Mouse (Mus musculus): Measurements from ENCODE around the gene Sh3bp1. TPM values are rescaled to one million over a fixed set of nuclear protein-coding genes. Genes with fewer than 3 reads are reported as not detected.
"Not testable (repeated sequence)": the region's sequence is repeated elsewhere in the genome, so short reads cannot be mapped to it uniquely, and the experiment has no call there.

Sh3bp1 gene
- total RNA-seq, 4 experiments from 2014 or later, result 8.5 to 23.0 (median 15.2) TPM

- DNase-seq, result peak; percentile 41
Measured at GRCm38 (mm10) chr15:78877810-78878390, 21.7 kb upstream of the Sh3bp1 start.

DNA sequence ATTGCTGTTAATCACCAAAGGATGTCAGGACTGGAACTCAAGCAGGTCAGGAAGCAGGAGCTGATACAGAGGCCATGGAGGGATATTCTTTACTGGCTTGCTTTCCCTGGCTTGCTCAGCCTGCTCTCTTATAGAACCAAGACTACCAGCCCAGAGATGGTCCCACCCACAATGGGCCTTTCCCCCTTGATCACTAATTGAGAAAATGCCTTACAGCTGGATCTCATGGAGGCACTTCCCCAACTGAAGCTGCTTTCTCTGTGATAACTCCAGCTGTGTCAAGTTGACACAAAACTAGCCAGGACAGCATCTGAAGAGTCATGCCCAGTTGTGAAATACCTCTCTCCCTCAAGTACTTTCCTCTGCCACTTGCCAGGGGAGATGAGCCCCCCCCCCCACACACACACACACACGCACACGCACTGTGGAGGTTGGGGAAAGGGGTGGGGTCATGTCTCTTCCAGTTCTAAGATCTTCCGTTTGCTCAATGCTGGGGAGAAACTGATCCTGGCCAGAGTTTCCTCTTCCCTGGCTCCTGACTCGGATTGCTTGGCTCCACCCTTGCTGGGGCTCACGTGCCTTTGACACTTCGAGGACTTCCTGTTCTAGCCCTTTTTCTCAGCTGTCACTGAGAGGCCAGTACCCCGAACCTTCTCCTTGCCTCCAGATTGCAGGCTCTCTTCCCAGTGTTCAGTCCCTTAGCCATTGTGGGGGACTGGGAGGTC lies 20.6 kb upstream of the Sh3bp1 start:
- DNase-seq, result not testable (repeated sequence)

DNA sequence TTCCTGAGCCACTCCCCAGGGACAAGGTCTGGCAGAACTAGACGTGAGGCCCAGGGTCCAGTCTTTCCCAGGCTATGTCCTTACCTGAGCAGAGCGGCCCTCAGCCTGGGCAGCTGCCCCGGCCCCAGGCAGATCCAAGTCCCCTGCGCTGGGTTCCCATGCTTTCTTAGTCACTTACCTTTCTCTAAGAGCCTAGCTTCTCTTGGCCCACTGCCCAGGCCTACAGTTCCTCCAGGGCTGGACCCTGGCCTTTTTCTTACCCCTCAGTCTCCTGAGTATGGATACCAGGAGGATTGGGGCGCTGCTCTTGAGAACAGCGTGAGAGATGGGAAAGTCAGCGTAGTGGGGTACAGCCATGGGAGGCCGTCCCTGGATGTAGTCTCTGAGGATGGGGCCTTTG lies 19.1 kb upstream of the Sh3bp1 start:
- no peak for DNase-seq

DNA sequence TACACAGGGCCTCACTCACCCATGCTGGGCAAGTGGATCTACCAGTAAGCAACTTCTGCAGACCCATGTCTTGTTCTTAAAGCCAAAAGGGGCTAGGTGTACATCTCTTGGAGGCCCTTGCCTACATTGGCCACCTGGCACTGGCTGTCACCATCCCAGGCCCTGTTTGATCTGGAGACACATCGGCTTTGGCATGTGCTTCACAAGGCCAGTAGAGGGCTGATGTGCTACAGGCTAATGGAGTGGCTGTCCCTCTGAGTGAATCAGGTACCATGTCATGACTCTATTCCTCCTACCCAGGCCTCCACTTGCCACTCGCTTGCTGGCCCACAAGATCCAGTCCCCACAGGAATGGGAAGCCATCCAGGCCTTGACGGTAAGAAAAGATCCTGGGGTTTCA lies 17.7 kb upstream of the Sh3bp1 start:
- no peak for DNase-seq

DNA sequence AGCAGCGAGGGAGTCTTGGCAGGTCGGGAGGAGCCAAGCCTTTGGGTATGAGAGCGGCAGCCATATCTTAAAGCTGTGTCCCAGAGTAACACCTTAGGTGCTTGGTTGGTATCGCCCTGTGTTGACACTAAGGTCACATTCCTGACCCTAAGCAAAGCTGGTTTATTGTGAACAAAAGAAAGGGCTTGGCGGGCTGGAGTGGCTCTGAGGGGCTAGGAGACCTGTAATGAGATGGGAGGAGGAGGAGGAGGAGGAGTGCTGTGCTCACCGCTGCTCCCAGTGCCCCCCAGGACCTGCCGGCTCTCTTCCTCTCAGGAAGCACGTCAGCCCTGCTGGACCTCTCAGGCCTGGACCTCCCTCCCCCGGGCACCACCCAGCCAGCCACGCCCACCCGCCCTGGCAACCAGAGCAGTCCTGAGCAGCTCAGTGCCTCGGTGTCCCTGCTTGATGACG lies 10.1 kb upstream of the Sh3bp1 start:
- DNase-seq, result no peak

- DNase-seq, result no peak
Measured at GRCm38 (mm10) chr15:78892440-78892839, 7.1 kb upstream of the Sh3bp1 start.

GRCm38 (mm10) chr15:78894726-78895125 lies 4.8 kb upstream of the Sh3bp1 start:
- DNase-seq, result no peak

GRCm38 (mm10) chr15:78895741-78896140 lies 3.8 kb upstream of the Sh3bp1 start:
- no peak for DNase-seq

DNA sequence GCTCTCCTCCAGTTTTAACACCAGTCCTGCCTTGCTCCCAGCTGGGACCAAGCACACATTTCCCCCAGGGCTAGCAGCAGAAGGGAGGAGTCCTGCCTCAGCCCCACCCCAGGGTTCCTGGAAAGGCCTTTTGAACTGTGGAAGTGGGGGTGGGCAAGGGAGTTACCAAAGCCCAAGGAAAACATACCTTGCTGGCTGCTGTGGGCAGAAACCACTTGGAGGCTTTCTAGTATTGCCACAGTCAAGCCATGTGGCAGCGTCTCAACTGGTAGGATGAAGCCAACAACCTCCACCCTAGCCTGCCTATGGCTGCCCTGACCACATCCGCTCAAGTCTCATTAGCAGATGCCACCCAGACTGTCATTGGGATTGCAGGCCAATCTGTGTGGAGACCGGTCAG lies 3.4 kb upstream of the Sh3bp1 start:
- no peak for DNase-seq

DNA sequence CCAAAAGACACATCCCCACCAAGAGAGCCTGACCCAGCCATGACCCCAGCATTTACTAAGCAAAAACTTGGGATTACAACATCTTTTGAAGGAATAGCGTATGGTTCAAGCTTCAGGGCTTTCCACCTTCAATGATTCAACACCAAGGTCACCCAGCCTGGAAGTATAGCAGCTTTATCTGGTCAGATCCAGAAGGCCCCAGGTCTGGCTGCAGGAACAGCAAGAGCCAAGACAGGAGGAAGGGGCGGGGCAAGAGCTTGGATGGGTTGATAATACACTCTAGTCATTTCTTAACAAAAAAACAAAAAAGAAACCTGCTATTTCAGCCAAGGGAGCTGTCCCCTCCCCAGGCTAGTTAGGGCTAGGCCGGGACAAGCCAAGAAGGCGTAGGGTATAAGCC lies 2.1 kb upstream of the Sh3bp1 start:
- DNase-seq, result no peak

DNA sequence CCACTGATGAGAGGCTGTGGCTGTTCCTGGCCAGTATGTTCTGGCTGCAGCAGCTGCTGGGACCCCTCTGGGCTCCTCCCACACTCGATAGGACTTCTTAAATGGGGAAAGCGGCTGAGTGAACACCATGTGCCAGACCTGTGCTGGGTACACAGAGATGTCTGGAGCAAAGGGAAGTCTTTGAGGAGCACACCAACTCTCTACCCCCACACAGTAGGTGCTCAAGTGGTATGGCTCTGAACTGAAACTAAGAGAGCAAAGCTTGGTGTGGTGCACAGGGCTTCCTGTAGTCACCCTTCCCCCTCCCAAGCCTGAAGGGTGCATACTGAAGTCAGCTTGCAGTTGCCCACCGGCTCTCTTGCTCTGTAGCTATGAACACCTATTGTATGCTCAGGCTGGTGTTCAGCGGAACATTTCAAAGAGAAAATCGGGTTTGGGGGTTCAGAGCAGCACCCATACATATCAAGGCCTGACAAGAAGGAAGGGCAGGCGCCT lies 1.0 kb upstream of the Sh3bp1 start:
- no peak for DNase-seq

DNA sequence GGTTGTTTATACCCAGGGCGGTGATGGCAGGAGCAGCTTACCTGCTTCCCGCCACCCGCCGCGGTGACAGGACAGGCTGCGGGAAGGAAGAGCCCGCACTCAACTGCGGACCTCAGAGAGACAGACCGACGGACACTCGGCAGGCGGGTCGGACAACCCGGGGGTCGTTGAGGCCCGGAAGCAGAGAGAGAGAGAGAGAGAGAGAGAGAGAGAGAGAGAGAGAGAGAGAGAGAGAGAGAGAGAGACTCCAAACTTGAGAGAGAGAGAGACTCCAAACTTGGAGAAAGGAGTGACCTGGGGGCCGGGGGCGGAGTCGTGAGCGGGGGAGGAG lies 194 bp upstream of the Sh3bp1 start, which contains the start of gene Gm49510:
Gene Gm49510 (plus strand): TSS at position 259 of the 331 bp plus-strand sequence.
- no peak for DNase-seq

GRCm38 (mm10) chr15:78900585-78901421 lies 1.2 kb downstream of the Sh3bp1 start:
- no peak for DNase-seq

DNA sequence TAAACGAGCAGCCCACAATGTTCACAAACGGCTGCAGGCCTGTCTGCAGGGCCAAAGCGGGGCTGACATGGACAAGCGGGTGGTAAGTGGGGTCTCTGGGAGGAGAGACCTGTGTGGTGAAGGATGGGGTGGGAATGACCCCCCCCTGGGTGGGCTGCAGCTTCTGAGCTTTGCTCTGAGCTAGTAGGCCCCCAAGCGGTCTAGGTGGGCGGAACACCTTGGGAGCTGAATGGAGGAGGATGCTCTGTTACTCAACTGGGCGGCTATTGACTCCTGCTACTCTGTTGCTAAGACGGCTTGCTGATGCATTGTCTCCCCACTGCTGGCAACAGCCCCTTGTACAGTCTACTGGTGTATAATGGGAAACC lies 1.8 kb downstream of the Sh3bp1 start:
- DNase-seq, result no peak

GRCm38 (mm10) chr15:78903243-78903642 lies 3.7 kb downstream of the Sh3bp1 start:
- DNase-seq, result peak; percentile 58

DNA sequence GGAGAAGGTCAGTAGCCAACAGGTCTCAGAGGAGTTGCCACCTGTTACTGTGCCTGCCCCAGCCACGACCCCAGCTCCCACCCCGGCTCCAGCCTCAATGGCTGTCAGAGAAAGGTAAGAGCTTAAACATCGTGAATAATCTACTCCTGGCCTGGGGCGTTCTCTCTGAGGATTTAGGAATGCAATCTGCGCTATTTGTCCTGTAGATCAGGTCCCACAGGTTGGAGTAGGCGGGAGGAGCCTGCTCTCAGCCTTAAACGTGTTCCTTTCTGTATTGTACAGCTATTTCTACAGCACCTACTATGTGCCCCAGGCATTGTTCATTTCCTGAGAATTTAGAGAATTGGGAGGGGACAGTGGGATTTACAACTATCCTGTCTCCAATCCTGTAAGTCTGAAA lies 8.8 kb downstream of the Sh3bp1 start:
- DNase-seq, result no peak

GRCm38 (mm10) chr15:78908982-78909381 lies 9.4 kb downstream of the Sh3bp1 start:
- no peak for DNase-seq

GRCm38 (mm10) chr15:78912040-78912439 lies 12.5 kb downstream of the Sh3bp1 start:
- DNase-seq, result no peak

DNA sequence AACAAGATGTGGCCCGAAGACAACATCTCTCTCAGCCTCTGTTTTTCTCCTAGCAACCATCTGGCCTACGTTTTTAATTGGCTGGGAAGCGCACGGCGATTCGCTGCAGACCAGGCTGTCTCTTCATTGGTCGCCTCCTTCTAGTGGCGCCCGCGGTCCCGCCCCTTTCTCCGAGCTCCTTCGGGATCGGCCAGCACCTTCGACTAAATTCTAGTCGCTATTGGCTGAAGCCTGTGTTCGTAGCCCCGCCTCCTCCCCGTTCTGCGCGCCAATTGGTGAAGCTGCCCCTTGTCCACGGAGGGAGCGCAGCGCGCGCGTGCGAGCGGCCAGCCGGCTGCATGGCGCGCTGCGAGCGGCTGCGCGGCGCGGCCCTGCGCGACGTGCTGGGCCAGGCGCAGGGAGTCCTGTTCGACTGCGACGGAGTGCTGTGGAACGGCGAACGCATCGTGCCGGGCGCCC lies 14.1 kb downstream of the Sh3bp1 start, which contains the start of gene Pdxp:
Gene Pdxp (plus strand): TSS at position 288 of the 459 bp plus-strand sequence.
- peak; percentile 91 for DNase-seq

DNA sequence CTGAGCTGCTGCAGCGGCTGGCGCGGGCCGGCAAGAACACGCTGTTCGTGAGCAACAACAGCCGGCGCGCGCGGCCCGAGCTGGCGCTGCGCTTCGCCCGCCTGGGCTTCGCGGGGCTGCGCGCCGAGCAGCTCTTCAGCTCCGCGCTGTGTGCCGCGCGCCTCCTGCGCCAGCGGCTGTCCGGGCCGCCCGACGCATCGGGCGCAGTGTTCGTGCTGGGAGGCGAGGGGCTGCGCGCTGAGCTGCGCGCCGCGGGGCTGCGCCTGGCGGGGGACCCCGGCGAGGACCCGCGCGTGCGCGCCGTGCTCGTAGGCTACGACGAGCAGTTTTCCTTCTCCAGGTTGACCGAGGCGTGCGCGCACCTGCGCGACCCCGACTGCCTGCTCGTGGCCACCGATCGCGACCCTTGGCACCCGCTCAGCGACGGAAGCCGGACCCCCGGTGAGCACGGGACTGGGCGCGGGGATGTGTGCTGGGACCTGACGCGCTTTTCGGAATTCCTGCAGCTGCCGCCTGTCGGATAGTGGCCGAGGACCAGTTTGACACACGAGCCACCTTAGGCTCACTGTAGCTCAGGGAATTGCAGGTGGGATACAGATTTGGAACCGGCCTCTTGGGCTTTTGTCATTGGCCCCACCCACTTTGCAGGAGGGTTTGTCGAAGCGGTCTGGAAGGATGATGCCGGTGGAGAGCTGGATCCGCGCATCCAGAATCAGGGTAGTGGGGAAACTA lies 14.7 kb downstream of the Sh3bp1 start:
- DNase-seq, result no peak

DNA sequence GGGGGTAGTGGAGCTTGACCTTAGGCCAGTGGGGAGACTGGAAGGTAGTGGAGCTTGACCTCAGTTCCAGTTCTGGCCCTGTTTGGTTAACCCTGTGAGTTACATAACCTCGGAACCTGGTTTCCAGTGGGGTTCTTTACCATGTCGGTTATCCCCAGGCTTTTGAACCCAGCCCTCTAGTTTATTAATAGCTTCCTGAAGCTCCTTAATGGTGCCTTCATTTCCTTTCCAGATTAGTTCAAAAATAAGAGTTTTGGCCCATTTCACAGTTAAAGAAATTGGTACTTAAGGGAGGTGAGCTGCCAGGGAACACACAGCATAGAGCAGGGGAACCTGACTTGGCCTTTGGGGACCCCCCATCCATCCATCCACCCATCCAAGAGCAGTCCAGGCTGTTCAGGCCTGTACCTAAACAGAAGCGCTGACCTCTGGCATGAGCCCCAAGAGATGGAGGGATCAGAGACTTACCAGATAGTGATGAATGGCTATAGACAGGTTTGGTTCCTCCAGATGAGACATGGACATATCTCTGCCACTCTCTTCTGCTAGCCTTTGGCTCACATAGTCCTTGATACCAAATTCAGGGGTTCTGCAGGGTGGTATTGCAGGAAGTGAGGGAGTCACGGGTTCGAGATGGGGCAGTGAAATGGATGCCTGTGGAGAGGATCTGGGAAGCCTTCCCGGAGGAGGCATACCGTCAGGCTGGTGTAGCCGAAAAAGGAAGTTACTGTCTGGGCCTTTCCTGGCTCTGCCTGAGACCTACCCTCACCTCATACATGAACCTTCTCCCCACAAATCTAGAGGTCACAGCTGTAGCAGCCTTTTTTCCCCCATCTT lies 15.5 kb downstream of the Sh3bp1 start:
- DNase-seq, result no peak

DNA sequence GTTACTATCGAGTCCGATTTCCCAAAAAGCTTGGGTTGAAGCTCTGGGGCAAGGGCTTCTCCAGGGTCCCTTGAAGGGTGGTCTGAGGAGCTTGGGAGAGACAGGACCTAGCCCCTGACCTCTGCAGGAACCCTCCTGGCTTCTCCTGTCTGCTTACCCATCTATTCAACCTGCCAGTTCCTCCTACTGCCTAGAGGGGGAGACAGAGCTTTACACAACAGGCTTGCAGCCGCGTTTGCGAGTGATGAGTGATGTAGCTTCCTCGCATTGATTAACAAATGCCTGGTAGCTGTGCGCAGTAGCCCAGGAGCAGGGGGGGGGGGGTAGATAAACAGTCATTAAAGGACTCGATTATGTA lies 16.1 kb downstream of the Sh3bp1 start:
- DNase-seq, result peak; percentile 61
